Mouse (Mus musculus) skeletal muscle tissue, adult 2 months (tissue): ENCODE data around the gene Kcnab3.
"Not testable (repeated sequence)": the region's sequence is repeated elsewhere in the genome, so short reads cannot be mapped to it uniquely, and the experiment has no call there.

Experiments
- DNase-seq: peaks from one replicate; pipeline ENCODE4 v3.0.0-alpha.2; 2012; ENCODE audit warnings: low read depth, low spot score

Gene Kcnab3

DNA sequence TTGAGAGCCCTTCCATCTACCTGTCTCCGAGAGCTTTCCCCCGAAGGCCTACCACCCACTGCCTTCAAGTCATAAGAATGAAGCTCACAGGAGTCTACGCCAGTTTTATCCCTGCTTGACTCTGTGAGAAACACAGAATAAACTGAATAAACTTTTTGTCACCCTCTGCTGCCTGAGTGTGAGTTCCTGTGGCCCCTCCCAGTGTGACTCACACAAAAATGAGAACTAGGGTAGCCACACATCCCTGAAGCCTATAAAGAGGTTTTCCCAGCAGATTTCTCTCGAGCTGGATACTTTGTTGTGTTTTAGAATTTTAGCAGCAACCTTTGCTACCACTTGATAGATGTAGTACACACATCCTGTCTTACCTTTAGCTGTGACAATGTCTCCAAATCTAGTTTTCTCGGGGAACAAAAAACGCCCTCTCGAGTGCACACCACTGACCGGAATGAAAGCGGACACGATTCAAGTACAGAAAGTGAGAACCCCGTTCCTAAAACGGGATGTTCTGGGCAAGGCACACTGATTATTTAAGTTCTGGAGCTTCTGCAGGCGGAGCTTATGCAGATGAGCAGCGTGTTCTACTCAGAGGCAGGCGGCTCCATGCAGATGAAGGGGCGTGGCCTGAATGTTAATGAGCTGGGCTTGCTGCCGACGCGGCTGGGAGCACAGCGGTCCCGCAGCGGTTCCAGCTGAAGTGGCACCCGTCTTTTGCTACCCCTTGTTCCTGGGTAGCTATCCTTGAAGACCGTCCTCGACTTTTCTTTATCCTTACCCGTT is at the start of gene Kcnab3:
TSS of gene Kcnab3 (plus strand) at position 631 of the 780 bp plus-strand sequence.
- DNase-seq, result peak; percentile 85

DNA sequence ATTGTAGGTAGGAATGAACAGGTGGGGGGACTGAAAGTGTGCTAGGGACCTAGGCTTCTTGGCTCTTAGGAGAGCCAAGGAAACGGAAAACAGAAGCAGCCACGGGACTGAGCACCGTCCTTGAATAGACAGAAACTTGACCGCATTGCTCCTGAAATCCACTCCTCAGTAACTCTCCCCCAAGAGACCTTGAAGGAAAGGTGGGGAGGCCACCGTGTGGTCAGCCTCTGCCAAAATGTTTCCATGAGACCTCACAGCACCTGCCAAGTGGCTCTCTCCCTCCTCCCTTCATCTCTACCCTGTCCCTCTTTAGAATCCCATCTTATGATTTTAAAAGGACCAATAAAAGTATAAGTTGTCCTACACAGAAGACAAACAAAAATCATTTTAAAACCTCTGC is 48.8 kb upstream of the Kcnab3 start:
- no peak for DNase-seq

DNA sequence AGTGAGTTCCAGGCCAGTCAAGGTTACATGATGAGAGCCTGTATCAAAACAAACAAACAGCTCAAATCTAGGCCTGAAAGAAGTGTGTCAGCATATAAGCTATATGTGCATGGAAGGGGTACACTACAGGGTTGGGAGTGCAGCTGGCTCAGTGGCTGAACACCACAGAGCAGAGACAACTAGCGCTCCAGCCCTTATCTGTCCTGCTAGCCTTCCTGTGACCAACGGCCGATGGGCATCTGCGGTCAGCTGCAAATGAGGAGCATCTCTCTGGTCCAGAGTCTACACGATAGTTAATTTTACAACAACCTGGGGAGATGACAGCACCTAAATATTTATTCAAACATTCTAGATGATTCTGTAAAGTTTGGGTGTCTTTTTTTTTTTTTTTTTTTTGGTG is 34.9 kb upstream of the Kcnab3 start:
- no peak for DNase-seq

DNA sequence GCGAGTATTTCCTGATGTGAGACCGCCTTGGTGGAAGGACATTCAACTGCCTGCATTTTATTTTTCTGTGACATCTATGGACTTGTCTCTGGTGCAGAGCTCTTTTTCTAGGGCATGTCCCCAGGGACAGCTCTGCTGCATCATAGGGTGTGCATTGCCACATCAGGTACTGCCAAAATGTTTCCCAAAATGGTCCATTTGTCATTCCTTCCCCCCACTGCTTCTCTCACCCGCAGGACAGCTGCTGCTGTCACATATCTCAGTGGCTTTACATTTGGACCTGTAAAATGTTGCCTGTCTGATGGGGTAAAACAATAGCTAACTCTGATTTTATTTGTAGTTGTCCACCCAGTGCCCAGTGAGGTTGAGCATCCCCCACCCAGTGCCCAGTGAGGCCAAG is 30.8 kb upstream of the Kcnab3 start:
- peak; percentile 28 for DNase-seq

DNA sequence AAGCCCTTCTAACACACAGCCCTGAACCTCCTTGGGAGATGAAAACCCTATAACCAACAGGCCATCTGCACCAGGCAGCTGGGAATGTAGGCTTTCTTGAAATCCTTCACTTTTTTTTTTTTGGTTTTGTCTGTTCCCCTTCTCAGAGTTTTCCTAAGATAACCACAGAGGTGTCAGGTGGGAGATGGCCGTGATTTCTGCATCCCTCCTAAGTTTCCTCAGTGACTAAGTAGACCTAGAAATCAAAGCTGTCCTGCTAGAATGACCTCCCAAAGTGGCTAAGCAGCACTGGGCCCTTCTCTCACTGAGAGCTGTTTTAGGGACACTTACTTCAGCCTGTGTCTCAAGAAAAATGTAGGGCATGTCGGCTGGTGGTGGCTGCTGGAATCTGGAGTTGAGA is 28.3 kb upstream of the Kcnab3 start:
- DNase-seq, result no peak

DNA sequence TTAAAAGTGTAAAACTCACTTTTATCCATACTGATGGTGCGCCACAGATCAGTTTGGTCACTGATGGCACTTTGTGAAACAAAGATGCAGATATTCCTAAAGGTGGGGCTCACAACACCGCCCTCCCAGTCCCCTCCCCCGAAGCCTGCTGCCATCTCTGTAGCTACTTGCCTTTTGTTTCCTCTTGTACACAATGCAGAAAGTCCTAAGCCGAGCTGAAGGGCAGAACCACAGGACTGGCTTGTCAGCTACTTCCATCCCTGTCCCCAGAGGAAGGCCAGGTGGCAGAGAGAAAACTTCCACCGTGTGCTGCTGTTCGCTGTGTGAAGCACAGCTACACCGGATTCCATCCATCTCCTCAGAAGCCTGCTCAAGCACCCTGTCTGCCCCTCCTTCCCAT is 27.8 kb upstream of the Kcnab3 start:
- DNase-seq, result no peak

DNA sequence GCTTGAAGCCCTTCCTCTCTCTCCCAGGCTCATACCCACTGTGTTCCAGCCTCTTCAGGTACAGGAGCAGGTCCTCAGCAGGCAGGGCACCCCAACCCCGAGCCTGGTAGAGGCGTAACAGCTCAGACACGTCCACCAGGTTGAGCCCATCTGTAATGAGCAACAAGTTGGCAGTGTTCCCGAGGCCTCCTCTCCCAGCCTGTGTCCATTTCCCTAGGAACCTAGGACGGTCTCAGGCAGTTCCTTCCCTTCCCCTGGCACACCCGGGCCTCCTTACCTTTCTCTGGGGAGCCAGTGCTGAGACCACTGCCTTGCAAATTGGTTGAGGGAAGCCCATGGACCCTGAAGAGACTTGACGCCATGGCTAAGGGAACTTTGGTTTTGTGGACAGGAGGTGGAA is 23.2 kb upstream of the Kcnab3 start:
- DNase-seq, result no peak

DNA sequence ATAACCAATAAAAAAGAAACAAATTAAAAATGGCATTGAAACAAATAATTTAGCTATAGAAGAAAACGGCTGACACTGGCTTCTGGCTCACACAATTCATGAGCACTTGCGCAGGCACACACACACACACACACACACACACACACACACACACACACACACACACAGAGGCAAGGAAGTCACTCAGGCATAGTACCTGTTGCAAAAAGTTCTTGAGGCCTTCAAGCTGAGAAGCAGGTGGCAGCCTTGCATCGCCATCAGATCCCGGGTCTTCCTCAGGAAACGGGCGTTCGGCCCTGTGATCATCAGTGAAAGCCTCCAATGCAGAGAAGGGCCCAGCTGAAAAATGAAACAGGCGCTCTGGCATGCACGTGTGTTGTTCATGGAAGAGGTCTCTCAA is 20.8 kb upstream of the Kcnab3 start:
- DNase-seq, result no peak

DNA sequence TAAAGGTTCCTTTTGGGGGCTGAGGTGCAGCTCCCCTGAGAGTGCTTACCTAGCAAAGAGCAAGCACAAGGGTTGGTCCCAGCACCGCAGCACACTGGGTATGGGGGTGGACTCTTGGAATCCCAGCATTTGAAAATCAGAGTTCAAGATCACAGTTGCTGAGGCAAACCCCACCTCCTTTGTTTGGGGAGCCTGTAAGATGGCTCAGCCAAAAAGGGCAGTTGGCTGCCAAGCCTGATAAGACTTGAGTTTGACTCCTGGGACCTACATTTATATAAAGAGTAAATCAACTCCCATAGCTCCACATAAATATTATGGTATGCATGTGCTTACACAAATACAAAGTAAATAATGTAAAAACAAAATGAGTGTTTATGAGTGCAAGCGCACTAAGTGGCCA is 20.0 kb upstream of the Kcnab3 start:
- no peak for DNase-seq

DNA sequence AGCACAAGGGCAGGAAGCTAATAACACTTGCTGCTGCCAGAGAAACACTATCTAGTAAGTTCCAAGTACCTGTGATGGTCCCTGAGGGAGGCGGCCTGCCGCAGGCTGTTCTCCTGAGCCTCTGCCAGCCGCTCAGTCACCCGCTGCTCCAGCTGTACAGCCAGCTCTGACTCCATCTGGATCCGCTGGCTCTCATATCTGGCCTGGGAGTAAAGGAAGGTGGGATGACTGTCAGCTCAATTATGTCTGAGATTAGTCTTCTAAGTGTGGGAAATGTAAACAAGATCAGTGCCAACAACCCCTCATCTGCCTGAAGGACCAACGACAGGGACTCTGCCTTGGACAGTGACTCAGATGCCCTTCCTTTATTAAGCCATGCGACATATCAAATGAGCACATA is 14.8 kb upstream of the Kcnab3 start:
- no peak for DNase-seq

DNA sequence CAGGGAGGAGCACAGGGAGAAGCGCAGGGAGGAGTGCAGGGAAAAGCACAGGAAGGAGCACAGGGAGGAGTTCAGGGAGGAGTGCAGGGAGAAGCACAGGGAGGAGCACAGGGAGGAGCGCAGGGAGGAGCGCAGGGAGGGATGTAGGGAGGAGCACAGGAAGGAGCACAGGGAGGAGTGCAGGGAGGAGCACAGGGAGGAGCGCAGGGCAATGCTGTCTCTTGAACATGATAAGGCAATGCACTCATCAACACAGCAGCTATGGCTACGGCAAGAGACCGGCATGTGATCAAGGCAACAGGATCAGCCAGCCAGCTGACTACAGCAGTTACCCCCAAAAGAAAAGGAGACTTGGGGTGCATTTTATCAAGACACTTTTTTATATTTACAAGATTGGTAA is 9.7 kb upstream of the Kcnab3 start:
- DNase-seq, result no peak

DNA sequence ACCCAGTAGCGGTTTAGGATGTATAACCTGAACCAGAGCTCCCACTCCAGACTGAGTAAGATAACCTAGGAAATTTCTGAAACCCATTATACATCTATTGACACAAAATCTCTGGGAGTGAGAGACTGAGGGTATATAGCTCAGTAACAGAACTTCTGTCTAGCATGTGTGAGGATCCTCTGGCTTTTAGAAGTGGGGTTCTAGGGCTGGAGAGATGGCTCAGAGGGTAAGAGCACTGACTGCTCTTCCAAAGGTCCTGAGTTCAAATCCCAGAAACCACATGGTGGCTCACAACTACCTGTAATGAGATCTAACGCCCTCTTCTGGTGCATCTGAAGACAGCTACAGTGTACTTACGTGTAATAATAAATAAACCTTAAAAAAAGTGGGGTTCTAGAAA is 8.1 kb upstream of the Kcnab3 start:
- not testable (repeated sequence) for DNase-seq

DNA sequence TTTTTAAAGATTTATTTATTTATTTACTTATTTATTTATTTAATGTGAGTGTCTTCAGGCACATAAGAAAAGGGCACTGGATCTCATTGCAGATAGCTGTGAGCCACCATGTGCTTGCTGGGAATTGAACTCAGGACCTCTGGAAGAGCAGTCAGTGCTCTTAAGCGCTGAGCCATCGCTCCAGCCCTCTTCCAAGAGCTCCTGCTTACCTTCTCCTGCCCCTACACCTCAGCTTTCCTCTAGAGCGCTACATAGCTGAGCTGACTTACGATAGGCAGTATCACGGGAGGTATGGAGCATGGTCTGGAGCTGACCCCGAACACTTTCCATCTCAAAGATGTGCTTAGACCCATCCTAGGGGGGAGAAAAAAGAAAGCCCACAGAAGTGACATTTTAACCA is 4.5 kb upstream of the Kcnab3 start:
- DNase-seq, result no peak

DNA sequence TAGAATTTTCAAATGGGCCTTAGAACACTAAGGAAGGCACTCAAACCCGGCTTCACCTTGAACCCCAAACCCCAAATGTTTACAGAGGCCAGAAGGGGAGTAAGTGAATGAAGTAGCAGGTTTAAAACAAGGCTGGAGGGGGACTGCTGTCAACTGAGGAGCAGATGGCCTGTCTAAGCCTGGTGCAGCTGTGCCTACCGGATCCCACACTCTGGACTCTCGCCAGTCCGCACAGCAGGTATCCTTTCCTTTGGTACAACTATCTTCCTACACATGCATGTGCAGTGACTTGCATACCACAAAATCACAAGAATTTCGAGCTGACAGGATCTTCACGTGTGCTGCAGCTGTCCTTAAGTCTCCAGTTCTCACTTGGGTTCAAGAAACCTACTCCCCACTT is 4.0 kb upstream of the Kcnab3 start:
- no peak for DNase-seq

DNA sequence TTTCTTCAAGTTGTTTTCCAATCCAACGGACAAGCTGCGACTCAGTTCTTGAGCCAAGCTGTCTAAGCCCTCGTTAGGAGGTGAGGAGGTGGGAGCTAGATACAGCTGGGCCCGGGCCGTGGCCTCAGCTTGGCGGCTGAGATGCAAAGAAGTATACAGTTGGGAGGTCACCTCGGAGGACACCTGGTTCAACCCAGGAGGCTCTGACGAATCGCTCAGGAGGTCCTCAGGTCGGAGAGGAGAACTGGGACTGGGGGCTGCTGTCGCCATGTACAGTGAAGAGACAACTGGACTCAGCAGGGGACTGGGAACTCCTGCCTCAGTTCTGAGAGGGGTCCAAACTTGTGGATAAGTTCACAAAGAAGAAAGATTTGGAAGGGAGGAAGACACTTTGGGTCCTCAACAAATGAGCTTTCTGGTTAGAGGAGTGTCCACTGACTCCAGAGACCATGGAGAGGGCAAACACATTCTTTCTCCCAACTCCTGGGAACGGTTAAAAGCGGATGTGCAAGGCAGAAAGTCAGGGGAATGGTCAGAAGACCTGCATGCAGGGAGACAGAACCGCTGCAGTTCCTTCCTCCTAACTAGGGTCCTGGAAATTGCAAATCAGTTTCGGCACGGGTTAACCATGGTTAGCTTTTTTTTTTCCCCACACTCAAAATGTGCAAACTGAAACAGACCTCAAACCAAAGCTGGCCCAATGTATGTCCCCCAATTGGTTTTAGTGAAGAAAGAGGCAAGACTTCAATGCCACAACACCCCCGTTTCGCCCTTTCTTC is 3.2 kb upstream of the Kcnab3 start:
- no peak for DNase-seq

DNA sequence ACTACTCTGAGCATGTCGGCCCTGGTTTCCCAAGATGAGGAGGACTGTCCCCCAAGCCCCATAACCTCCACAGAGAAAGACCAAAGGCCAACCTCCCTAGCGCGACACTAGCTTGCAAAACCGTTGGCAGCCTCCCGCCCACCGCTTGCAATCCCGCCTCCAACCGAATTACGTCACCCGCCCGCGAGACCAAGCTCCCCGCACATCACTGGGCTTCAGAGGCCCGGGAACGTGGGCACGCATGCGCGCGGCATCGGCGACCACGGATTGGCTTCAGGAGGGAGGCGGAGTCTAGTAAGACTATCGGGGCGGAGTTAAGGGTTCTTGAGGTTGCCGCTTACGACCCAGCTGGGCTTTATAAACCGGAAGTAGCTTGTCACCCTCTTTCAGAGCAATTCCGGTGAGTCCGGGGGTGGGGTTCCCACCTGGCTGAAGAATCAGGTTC is 2.4 kb upstream of the Kcnab3 start, which contains the start of the genes Cntrob and Trappc1:
TSS of gene Cntrob (minus strand) at position 109 of the 445 bp plus-strand sequence.
TSS of gene Trappc1 (plus strand) at position 314 of the 445 bp plus-strand sequence.
- peak; percentile 99 for DNase-seq

DNA sequence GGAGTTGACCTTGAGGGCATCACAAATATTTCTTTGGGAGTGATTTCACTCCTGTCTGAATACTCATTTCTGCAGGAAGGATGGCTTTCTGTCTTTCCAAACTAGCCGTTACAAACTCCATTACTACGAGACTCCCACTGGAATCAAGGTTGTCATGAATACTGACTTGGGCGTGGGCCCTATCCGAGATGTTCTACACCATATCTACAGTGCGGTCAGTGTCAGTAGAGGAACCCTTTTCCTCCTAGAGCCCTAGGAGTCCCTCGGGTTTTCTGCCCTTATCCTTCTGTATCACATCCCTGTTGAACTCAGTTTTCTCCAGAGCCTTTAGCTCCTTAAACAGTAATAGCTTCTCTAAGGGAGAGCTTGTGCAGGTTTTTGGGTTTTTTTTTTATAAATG is 1.3 kb upstream of the Kcnab3 start:
- DNase-seq, result no peak

DNA sequence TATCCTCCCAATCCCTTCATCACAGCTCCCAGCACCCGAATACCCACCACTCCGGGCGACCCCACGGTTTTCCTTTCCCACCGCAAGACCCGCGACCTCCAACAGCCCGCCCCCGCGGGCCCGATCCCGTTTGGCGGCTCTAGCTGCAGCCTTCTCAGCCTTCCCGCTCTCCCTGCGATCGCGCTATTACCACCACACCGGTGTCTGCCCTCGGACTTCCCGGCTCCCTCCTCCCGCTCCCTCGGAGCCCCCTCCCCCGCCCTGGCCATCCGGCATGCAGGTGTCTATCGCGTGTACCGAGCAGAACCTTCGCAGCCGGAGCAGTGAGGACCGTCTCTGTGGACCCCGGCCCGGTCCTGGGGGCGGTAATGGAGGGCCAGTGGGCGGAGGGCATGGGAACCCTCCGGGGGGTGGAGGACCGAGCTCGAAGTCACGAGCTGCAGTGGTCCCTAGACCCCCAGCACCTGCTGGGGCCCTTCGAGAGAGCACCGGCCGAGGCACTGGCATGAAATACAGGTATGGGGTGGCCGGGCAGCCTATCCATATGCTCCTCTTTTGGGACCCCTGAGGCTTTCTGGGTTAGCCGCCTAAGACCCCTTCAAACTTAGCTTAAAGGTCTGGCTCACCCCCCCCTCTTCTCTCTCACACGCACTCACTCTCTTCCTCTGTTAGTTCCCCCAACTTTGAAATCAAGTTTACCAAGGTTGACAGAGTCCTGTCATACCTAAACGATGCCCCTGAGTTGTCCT is 524 bp downstream of the Kcnab3 start:
- DNase-seq, result no peak

DNA sequence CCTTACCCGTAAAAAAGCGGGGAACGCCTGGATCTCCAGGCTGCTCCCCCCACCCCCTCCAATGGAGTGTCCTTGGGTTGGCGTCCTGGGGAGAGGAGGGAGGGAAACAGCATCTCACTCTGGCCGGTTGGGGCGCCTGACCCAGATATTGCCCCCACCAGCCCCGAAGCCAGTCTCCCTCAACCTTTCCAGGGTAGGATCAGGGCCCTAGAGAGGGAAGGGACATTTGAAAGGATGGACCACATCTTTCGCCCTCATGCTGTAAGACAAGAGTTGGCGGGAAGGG is 1.0 kb downstream of the Kcnab3 start:
- DNase-seq, result no peak

DNA sequence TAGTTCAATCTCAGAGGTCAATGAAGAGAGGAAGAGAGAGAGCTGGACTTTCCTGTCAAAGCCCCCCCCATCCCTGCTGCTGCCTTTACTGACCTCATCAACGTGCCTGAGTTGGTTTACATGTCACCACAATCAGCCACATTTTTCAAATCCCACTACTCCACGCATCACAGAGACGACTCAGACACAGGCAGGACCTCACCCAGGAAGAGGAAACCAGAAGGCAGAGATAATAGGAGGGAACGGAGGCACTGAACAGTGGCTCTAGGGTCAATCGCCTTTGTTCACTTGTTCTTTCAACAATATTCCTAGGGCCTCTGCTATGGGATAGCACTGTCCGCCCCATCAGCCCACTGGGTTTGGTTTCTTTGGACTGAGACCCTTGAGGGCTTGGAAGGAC is 1.6 kb downstream of the Kcnab3 start:
- DNase-seq, result no peak

DNA sequence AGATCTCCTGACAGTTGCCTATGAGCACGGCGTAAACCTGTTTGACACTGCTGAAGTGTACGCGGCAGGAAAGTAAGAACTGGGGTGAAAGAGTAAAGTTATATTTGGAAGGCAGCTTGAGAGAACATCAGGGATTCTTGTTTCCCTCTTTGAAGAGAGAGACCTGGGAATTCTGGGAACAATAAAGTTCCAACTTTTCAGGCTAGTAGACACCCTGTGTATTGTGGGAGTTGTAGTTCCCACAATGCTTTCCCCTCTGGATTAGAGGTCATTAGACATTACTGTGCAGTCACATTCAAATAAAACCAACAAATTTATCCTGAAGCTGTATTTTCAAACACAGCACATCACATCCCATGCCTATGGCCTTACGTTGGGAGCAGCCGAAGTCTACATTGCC is 2.5 kb downstream of the Kcnab3 start:
- DNase-seq, result no peak

DNA sequence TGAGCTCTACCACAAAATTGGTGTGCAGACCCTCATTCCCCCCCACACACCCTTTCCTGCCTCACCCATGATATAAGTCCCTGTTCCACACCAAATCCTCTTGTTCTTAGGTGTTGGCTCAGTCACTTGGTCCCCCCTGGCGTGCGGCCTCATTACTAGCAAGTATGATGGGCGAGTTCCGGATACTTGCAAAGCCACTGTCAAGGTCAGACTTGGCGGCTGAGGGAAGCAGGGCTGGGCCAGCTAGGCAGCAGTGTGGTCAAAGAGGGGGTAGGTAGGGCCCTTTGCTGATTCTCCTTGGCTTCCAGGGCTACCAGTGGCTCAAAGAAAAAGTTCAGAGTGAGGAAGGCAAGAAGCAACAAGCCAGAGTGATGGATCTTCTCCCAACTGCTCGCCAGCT is 5.1 kb downstream of the Kcnab3 start:
- DNase-seq, result no peak
